Mouse (Mus musculus) ES-E14 (cell line): Measurements from ENCODE around the gene Agap1. TPM values are rescaled to one million over a fixed set of nuclear protein-coding genes. Genes with fewer than 3 reads are reported as not detected.

Experiments used
- DNase-seq: peaks from one replicate; pipeline ENCODE4 v3.0.0-alpha.2; 2013; ENCODE audit warnings: low read depth, low spot score
- H3K27ac ChIP-seq: 2 replicates; pipeline ENCODE4 v1.5.1; 2012; ENCODE audit warnings: low read depth, mild to moderate bottlenecking, low read length, moderate library complexity, mixed read lengths; ENCODE audit not compliant: poor library complexity, insufficient read depth, severe bottlenecking
- H3K36me3 ChIP-seq: 2 replicates; pipeline ENCODE4 v1.6.1; 2012; ENCODE audit warnings: mild to moderate bottlenecking, low read length, moderate library complexity, mixed read lengths; ENCODE audit not compliant: control insufficient read depth, poor library complexity, insufficient read depth, severe bottlenecking
- H3K4me1 ChIP-seq, 2 experiments: fragments of 150-350 bp in 1 of 2; sonication (generic) in 1 of 2; 2 replicates each; pipeline ENCODE4 v1.6.1; 2012; ENCODE audit warnings: low read length in 2 of 2, mild to moderate bottlenecking in 1 of 2, mixed read lengths in 1 of 2; ENCODE audit not compliant: control insufficient read depth in 2 of 2, insufficient read depth in 2 of 2, poor library complexity in 1 of 2
- H3K4me3 ChIP-seq, 2 experiments: fragments of 150-350 bp in 1 of 2; sonication (generic) in 1 of 2; 2 replicates each; pipeline ENCODE4 v1.5.1; 2012; ENCODE audit warnings: low read length in 2 of 2, low read depth in 1 of 2, mild to moderate bottlenecking in 1 of 2, mixed read lengths in 1 of 2; ENCODE audit not compliant: insufficient read depth in 1 of 2, poor library complexity in 1 of 2, severe bottlenecking in 1 of 2
- H3K9ac ChIP-seq: 2 replicates; pipeline ENCODE4 v1.6.1; 2012; ENCODE audit warnings: low read depth, mild to moderate bottlenecking, low read length, mixed read lengths; ENCODE audit not compliant: poor library complexity, insufficient read depth, severe bottlenecking
- H3K9me3 ChIP-seq: fragments of 150-350 bp; sonication (generic); 2 replicates; pipeline ENCODE4 v1.6.1; 2012; ENCODE audit warnings: low read depth, mild to moderate bottlenecking, low read length; ENCODE audit not compliant: control insufficient read depth, insufficient read depth
- CHD2 ChIP-seq: IDR thresholded peaks from 2 replicates; pipeline ENCODE4 v1.6.1; 2014; ENCODE audit warnings: mild to moderate bottlenecking, low read depth, low read length, inconsistent platforms
- HCFC1 ChIP-seq: IDR thresholded peaks from 2 replicates; pipeline ENCODE4 v1.6.1; 2012; ENCODE audit warnings: low read length, inconsistent platforms, borderline replicate concordance; ENCODE audit not compliant: insufficient read depth
- MAFK ChIP-seq: IDR thresholded peaks from 2 replicates; pipeline ENCODE4 v1.6.1; 2014; ENCODE audit warnings: mild to moderate bottlenecking, low read depth, low read length, inconsistent platforms; ENCODE audit not compliant: insufficient read depth
- ZC3H11A ChIP-seq: IDR thresholded peaks from 2 replicates; pipeline ENCODE4 v1.6.1; 2012; ENCODE audit warnings: low read depth, mild to moderate bottlenecking, inconsistent platforms, low read length, borderline replicate concordance
- ZNF384 ChIP-seq: IDR thresholded peaks from 2 replicates; pipeline ENCODE4 v1.6.1; 2012; ENCODE audit warnings: low read depth, low read length, inconsistent platforms
- in situ Hi-C, 2 experiments: fragments of 600-800 bp; cut with MboI; formaldehyde crosslinking; loops; one replicate each; pipeline ENCODE4 v1.15.1; 2025; ENCODE audit warnings: low sequenced_read_pairs in 2 of 2, inconsistent platforms in 1 of 2; ENCODE audit not compliant: unreplicated experiment in 2 of 2
- total RNA-seq: library from RNA; depleted of rRNA; stranded (reverse); fragments of 300-350 nt; gene quantifications from 2 replicates; pipeline ENCODE4 v1.2.3, GENCODE M21; 2012

Agap1 gene
- total RNA-seq, 1 experiment, result 19.8 TPM

DNA sequence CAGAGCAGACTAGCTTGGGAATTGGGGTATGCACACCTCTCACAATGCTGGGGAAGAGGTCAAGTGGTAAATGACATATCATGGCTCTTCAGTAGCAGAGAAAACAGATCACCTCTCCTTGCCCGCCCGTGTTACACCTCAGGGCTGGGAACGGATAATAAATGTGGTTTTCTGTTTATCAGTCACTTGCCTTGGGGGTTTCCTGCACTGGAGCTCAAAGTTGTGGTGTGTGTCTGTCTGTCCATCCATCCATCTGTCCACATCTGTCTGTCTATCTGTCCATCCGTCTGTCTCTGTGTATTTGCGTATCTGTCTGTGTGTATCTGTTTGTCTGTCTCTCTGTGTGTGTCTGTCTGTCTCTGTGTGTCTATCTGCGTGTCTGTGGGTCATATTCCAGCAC is 88.7 kb downstream of the Agap1 start:
- TF ChIP-seq HCFC1, result no peak
- TF ChIP-seq MAFK, result no peak
- no peak for TF ChIP-seq CHD2
- TF ChIP-seq ZC3H11A, result no peak
- TF ChIP-seq ZNF384, result no peak
- no peak for DNase-seq
- no peak overlapping the region for H3K4me3 ChIP-seq
- in situ Hi-C loops, result no loop called here
- no peak overlapping the region for H3K9ac ChIP-seq
- no peaks in the 10 kb centered on the region for H3K9me3 ChIP-seq
- H3K36me3 ChIP-seq, result no peaks in the 10 kb centered on the region
- H3K27ac ChIP-seq, result no peak overlapping the region
- H3K4me1 ChIP-seq, result peaks cover 0 to 14% of the 10 kb centered on the region in 2 experiments; a peak in 1 of 4 replicates

- Histone ChIP-seq H3K36me3 (no peaks in the 10 kb centered on the region), H3K4me3 (no peak overlapping the region), H3K4me1 (peaks cover 0 to 15% of the 10 kb centered on the region in 2 experiments; a peak in 1 of 4 replicates), H3K9ac (no peak overlapping the region), H3K9me3 (no peaks in the 10 kb centered on the region), H3K27ac (no peak overlapping the region)
- DNase-seq, result no peak
- TF ChIP-seq HCFC1 (no peak), ZC3H11A (no peak), ZNF384 (no peak), MAFK (no peak), CHD2 (no peak)
- in situ Hi-C loops, result no loop called here
Observed at GRCm38 (mm10) chr1:89544094-89544493, 89.5 kb downstream of the Agap1 start.

DNA sequence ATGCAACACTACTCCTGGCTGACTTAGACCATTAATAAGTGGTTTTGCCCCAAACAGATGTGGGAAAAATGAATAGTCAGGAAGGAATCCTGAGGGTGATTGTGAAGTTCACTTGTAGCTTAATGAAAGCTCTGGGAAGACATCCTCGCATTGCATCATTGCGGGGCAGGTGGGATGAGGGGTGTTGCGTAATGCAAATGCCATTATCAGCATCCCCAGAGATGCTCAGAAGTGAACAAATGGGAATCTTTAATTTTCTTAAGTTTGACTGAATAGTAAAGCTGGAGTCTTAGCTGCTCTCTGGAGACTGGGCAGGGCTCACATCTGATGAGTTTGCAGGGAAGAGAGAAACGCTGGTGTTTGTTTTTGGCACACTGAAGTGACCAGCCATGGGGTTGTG is 90.5 kb downstream of the Agap1 start:
- Histone ChIP-seq H3K36me3 (no peaks in the 10 kb centered on the region), H3K9me3 (no peaks in the 10 kb centered on the region)
- in situ Hi-C loops, result no loop called here

DNA sequence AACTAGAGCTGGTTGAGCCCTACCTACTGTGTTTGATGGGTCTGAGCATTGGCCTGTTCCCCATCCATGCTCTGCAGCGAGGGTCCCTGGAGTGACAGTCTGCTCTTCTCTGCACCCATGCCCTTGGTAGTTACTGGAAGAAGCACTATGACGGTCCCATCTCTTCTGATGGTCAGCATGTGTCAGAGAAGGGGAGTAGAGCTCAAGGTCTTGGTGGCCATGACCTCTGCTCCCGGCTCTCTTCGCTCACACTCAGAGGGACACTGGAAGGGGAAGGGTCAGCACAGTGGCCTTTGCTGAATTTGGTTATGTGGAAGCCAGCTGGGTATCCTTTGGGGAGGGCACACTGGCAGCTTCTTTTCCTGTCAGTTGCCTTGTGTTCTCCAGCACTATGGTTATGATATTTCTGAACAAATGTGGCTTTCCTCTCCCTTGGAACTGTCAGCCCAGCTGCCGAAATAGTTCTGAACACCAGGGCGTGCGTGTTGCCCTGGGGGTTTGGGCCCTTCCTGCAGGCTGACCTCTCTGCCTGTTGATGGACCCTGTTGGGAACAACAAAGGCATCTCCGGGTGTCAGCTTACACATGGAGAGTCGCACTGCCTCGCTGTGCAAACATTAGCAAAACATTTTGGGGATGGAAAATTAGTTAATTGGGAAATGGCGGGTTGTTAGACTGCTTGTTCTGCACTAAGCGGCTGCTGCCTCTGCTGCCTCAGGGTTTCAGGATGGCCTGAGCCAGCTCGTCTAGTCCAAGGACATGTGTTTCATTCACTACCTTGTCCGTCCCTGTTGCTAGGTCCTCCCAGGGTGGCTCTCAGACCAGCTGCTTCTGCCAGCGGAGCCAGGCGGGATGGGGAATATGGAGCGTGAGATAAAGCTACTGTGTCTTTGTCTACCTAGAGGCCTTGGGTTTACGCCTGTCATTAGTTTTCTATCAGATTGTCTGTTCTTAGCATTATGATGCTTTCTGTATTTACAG is 93.2 kb downstream of the Agap1 start:
- no peaks in the 10 kb centered on the region for H3K36me3 ChIP-seq
- no peak overlapping the region; the same call in 1 of the 2 replicates for H3K27ac ChIP-seq
- no peaks in the 10 kb centered on the region for H3K9me3 ChIP-seq
- peak overlapping the region; percentile 25; the same call in 1 of the 2 replicates for H3K9ac ChIP-seq
- in situ Hi-C loops, result no loop called here
- no peak overlapping the region for H3K4me3 ChIP-seq
- DNase-seq, result no peak
- peaks cover 0 to 11% of the 10 kb centered on the region in 2 experiments; a peak in 1 of 4 replicates for H3K4me1 ChIP-seq
- TF ChIP-seq ZC3H11A (no peak), HCFC1 (no peak), MAFK (no peak), CHD2 (no peak), ZNF384 (no peak)

More for the DNA sequence above, 90.5 kb downstream of the Agap1 start:
- TF ChIP-seq HCFC1 (no peak), MAFK (no peak), ZC3H11A (no peak), CHD2 (no peak), ZNF384 (no peak)
- Histone ChIP-seq H3K4me1 (peaks cover 0 to 15% of the 10 kb centered on the region in 2 experiments; a peak in 1 of 4 replicates), H3K27ac (no peak overlapping the region), H3K4me3 (no peak overlapping the region), H3K9ac (no peak overlapping the region)
- no peak for DNase-seq
